Mouse (Mus musculus) embryo, embryonic 11 days (tissue): ENCODE results near the gene Hist1h1t.
A peak's percentile ranks its signal among the peaks of the same experiment; 100 is the strongest.

Experiments used
- DNase-seq: peaks from one replicate; pipeline ENCODE4 v3.0.0-alpha.2; 2015

The Hist1h1t gene

GRCm38 (mm10) chr13:23695514-23695913, at the start of gene Hist1h1t:
TSS of gene Hist1h1t (plus strand) at chr13:23695814.
- no peak for DNase-seq

GRCm38 (mm10) chr13:23659636-23660366, 35.8 kb upstream of the Hist1h1t start:
- DNase-seq, result no peak

GRCm38 (mm10) chr13:23662536-23662935, 33.1 kb upstream of the Hist1h1t start:
- no peak for DNase-seq

GRCm38 (mm10) chr13:23681990-23682582, 13.5 kb upstream of the Hist1h1t start:
- no peak for DNase-seq

- no peak for DNase-seq
Measured at GRCm38 (mm10) chr13:23682623-23682946, 13.0 kb upstream of the Hist1h1t start.

GRCm38 (mm10) chr13:23682947-23683754, 12.5 kb upstream of the Hist1h1t start:
- DNase-seq, result peak; percentile 47

GRCm38 (mm10) chr13:23683755-23684281, 11.8 kb upstream of the Hist1h1t start, which contains the start of the genes Hist1h2ac and Hist1h2bc:
TSS of gene Hist1h2ac (minus strand) at chr13:23683948.
TSS of gene Hist1h2bc (plus strand) at chr13:23684199.
- DNase-seq, result peak; percentile 96

- DNase-seq, result peak; percentile 88
Measured at GRCm38 (mm10) chr13:23684295-23684945, 11.2 kb upstream of the Hist1h1t start.

- peak; percentile 64 for DNase-seq
Measured at GRCm38 (mm10) chr13:23685121-23685861, 10.3 kb upstream of the Hist1h1t start.

- DNase-seq, result peak; percentile 13
Measured at GRCm38 (mm10) chr13:23685966-23686365, 9.6 kb upstream of the Hist1h1t start.

GRCm38 (mm10) chr13:23687181-23687580, 8.4 kb upstream of the Hist1h1t start:
- no peak for DNase-seq

GRCm38 (mm10) chr13:23687907-23688306, 7.7 kb upstream of the Hist1h1t start:
- no peak for DNase-seq

GRCm38 (mm10) chr13:23688956-23689355, 6.7 kb upstream of the Hist1h1t start:
- no peak for DNase-seq

- DNase-seq, result no peak
Measured at GRCm38 (mm10) chr13:23689459-23689858, 6.2 kb upstream of the Hist1h1t start.

- DNase-seq, result no peak
Measured at GRCm38 (mm10) chr13:23693856-23694440, 1.7 kb upstream of the Hist1h1t start.

- DNase-seq, result no peak
Measured at GRCm38 (mm10) chr13:23694956-23695355, 658 bp upstream of the Hist1h1t start.

GRCm38 (mm10) chr13:23696061-23696474, 454 bp downstream of the Hist1h1t start:
- DNase-seq, result no peak

GRCm38 (mm10) chr13:23697491-23698299, 2.1 kb downstream of the Hist1h1t start:
- DNase-seq, result peak; percentile 87

GRCm38 (mm10) chr13:23698300-23698693, 2.7 kb downstream of the Hist1h1t start, which contains the start of gene Hist1h4c:
TSS of gene Hist1h4c (minus strand) at chr13:23698454.
- peak; percentile 96 for DNase-seq

GRCm38 (mm10) chr13:23698996-23699395, 3.4 kb downstream of the Hist1h1t start:
- no peak for DNase-seq

GRCm38 (mm10) chr13:23699767-23700166, 4.2 kb downstream of the Hist1h1t start:
- no peak for DNase-seq
